Mouse (Mus musculus) testis, adult 2 months (tissue): ENCODE results near the gene Krt13.

Experiments
- CTCF ChIP-seq: fragments of 200-500 bp; IDR thresholded peaks from 2 replicates; pipeline ENCODE4 v1.5.1; 2012; ENCODE audit warnings: low read depth, mild to moderate bottlenecking, inconsistent platforms, low read length, moderate library complexity; ENCODE audit not compliant: control insufficient read depth, insufficient read depth, insufficient replicate concordance
- POLR2A ChIP-seq: fragments of 200-500 bp; IDR thresholded peaks from 2 replicates; pipeline ENCODE4 v1.6.1; 2012; ENCODE audit warnings: low read depth, mild to moderate bottlenecking, inconsistent platforms, low read length, moderate library complexity; ENCODE audit not compliant: control insufficient read depth

DNA sequence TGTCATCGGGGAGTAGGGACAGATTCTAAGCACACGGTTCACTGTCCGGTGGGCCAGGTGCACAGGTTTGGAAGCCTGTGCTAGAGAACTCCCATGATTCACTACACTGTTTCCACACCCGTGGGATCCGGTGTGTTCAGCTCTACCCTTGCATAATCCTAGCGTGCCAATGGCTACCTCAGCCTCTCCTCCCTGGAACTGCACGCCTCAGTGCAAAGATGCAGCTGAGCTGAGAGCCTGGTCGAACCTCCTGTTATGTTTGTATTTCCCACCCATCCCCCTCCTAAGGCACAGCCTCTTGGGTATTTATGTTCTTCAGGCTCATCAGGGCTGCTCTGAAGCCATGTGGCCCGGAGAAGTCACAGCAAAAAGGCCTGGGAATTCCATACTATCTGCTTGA, 23.5 kb downstream of the Krt13 start:
- TF ChIP-seq CTCF (no peak), POLR2A (no peak)
